Mouse (Mus musculus) G1E (cell line): ENCODE results near the gene Gm21905.

Source experiments
- CTCF ChIP-seq: IDR thresholded peaks from 2 replicates; pipeline ENCODE4 v1.5.1; 2012; ENCODE audit warnings: low read depth, low read length, inconsistent platforms, mixed read lengths
- GATA1 ChIP-seq: IDR thresholded peaks from 2 replicates; pipeline ENCODE4 v1.6.1; 2012; ENCODE audit warnings: borderline replicate concordance, low read length, inconsistent platforms, mixed read lengths
- GATA2 ChIP-seq: IDR thresholded peaks from 2 replicates; pipeline ENCODE4 v1.6.1; 2012; ENCODE audit warnings: low read depth, low read length, inconsistent platforms, borderline replicate concordance
- POLR2AphosphoS5 ChIP-seq: IDR thresholded peaks from 2 replicates; pipeline ENCODE4 v1.6.1; 2012; ENCODE audit warnings: low read depth, low read length, inconsistent platforms; ENCODE audit not compliant: insufficient replicate concordance
- TAL1 ChIP-seq: conservative IDR thresholded peaks from 2 replicates; pipeline ENCODE4 v1.6.1; 2012; ENCODE audit warnings: low read depth, low read length, inconsistent platforms, mixed read lengths

GRCm38 (mm10) chr5:67955486-67955885 is 9.3 kb upstream of the Gm21905 start:
- no peak for TF ChIP-seq CTCF
- TF ChIP-seq GATA1: no peak
- TF ChIP-seq TAL1: no peak
- TF ChIP-seq POLR2AphosphoS5: no peak
- TF ChIP-seq GATA2: no peak
